ENCODE assay signal across 39 mouse cellular contexts in genomic region chr9:120099304-120099703, GRCm38 (mm10). TPM values are rescaled to one million over a fixed set of nuclear protein-coding genes. Genes with fewer than 3 reads are reported as not detected.
"Had no signal": no experiment of that assay in that cellular context is flagged by ENCODE, and none has a peak within 500 bp of the region (broad histone marks: within the 10 kb centered on the region; RNA-seq: fewer than 3 reads in every experiment).

No protein-coding gene starts in this region.

- H3K27me3 ChIP-seq: heart, embryonic 12.5 days; heart, embryonic 13.5 days; heart, embryonic 15.5 days; hindbrain, embryonic 12.5 days; hindbrain, embryonic 13.5 days; hindbrain, embryonic 15.5 days; intestine, embryonic 15.5 days; kidney, embryonic 15.5 days had no signal

- H3K4me2 ChIP-seq: heart, embryonic 12.5 days; heart, embryonic 15.5 days; hindbrain, embryonic 12.5 days; hindbrain, embryonic 13.5 days; hindbrain, embryonic 14.5 days; hindbrain, embryonic 15.5 days; intestine, embryonic 15.5 days; kidney, embryonic 15.5 days had no signal

- DNase-seq: layer of hippocampus, adult 9-11 months had no signal

- H3K4me3 ChIP-seq: heart, embryonic 12.5 days; heart, embryonic 13.5 days; heart, embryonic 15.5 days; hindbrain, embryonic 10.5 days; hindbrain, embryonic 12.5 days; hindbrain, embryonic 13.5 days; hindbrain, embryonic 15.5 days; intestine, embryonic 15.5 days; kidney, embryonic 15.5 days; layer of hippocampus, adult 2 months; left cerebral cortex, adult 2 months had no signal

- H3K4me1 ChIP-seq: heart, embryonic 12.5 days; heart, embryonic 13.5 days; heart, embryonic 15.5 days; hindbrain, embryonic 10.5 days; hindbrain, embryonic 12.5 days; hindbrain, embryonic 13.5 days; hindbrain, embryonic 15.5 days; intestine, embryonic 15.5 days had no signal

- H3K36me3 ChIP-seq: heart, embryonic 12.5 days; heart, embryonic 13.5 days; heart, embryonic 15.5 days; hindbrain, embryonic 10.5 days; hindbrain, embryonic 12.5 days; hindbrain, embryonic 13.5 days; hindbrain, embryonic 15.5 days; intestine, embryonic 15.5 days; kidney, embryonic 15.5 days had no signal

- H3K27ac ChIP-seq: heart, embryonic 13.5 days; heart, embryonic 15.5 days; hindbrain, embryonic 10.5 days; hindbrain, embryonic 12.5 days; hindbrain, embryonic 13.5 days; hindbrain, embryonic 14.5 days; hindbrain, embryonic 15.5 days; hindbrain, postnatal 0 days; intestine, embryonic 15.5 days; kidney, embryonic 15.5 days; kidney, postnatal 0 days; layer of hippocampus, adult 2 months; left cerebral cortex, adult 2 months had no signal

- H3K9me3 ChIP-seq: heart, embryonic 15.5 days; intestine, embryonic 15.5 days had no signal

- H3K9ac ChIP-seq: heart, embryonic 12.5 days; heart, embryonic 13.5 days; heart, embryonic 15.5 days; hindbrain, embryonic 12.5 days; hindbrain, embryonic 13.5 days; hindbrain, embryonic 14.5 days; hindbrain, embryonic 15.5 days; intestine, embryonic 15.5 days; kidney, embryonic 15.5 days had no signal

- ATAC-seq: hindbrain, embryonic 16.5 days; inflammation-experienced regulatory T-cells, adult 6 months; intestine, embryonic 15.5 days had no signal

RNA-seq across cellular contexts. Expression of gene Ccr8, which starts 7.4 kb away (rescaled TPM):
- total RNA-seq: heart, adult 8-10 months; heart, postnatal 10 days; heart, postnatal 25 days; heart, postnatal 36 days; hindbrain, postnatal 0 days; layer of hippocampus, adult 18-20 months; layer of hippocampus, adult 2 months; layer of hippocampus, adult 8-10 months; layer of hippocampus, postnatal 10 days; layer of hippocampus, postnatal 14 days; layer of hippocampus, postnatal 25 days; layer of hippocampus, postnatal 36 days; left cerebral cortex, adult 18-20 months; left cerebral cortex, adult 2 months had no signal
- polyA plus RNA-seq: heart, embryonic 12.5 days; heart, embryonic 13.5 days; heart, embryonic 14.5 days; heart, postnatal 0 days; hindbrain, embryonic 10.5 days; hindbrain, embryonic 11.5 days; hindbrain, embryonic 12.5 days; hindbrain, embryonic 13.5 days; hindbrain, embryonic 14.5 days; hindbrain, embryonic 15.5 days; hindbrain, embryonic 16.5 days; hindbrain, postnatal 0 days; kidney, embryonic 14.5 days; kidney, embryonic 15.5 days; kidney, embryonic 16.5 days; kidney, postnatal 0 days had no signal

RNA-seq across cellular contexts. Expression of gene Mobp, which starts 50.2 kb away (rescaled TPM):
- total RNA-seq: heart, postnatal 10 days; heart, postnatal 14 days; heart, postnatal 36 days; hematopoietic stem cell, adult 5-6 weeks had no signal
- polyA plus RNA-seq: heart, embryonic 12.5 days; heart, embryonic 13.5 days; heart, embryonic 14.5 days; hindbrain, embryonic 11.5 days; hindbrain, embryonic 12.5 days; hindbrain, embryonic 13.5 days; intestine, embryonic 14.5 days; intestine, embryonic 16.5 days; kidney, adult 2 months; kidney, embryonic 14.5 days; kidney, embryonic 15.5 days; kidney, embryonic 16.5 days; large intestine, adult 2 months had no signal
